Mouse (Mus musculus) limb, embryonic 12.5 days (tissue): ENCODE data around the gene Fank1. TPM values are rescaled to one million over a fixed set of nuclear protein-coding genes. Genes with fewer than 3 reads are reported as not detected.

Experiments used
- ATAC-seq: fragments of 200-750 bp; cut with Nextera tagmentation; 2 replicates; pipeline ENCODE4 v1.8.0; 2017; ENCODE audit warnings: low read depth, moderate TSS enrichment; ENCODE audit not compliant: insufficient number of reproducible peaks, insufficient read depth, low FRiP score, low TSS enrichment
- H3K27ac ChIP-seq: fragments of 300-500 bp; sonication (generic); 2 replicates; pipeline ENCODE4 v1.5.1; 2016; ENCODE audit warnings: mild to moderate bottlenecking, moderate library complexity
- H3K27me3 ChIP-seq: fragments of 300-500 bp; sonication (generic); 2 replicates; pipeline ENCODE4 v1.6.1; 2016; ENCODE audit warnings: mild to moderate bottlenecking, moderate library complexity
- H3K36me3 ChIP-seq: fragments of 300-500 bp; sonication (generic); 2 replicates; pipeline ENCODE4 v1.6.1; 2016; ENCODE audit warnings: mild to moderate bottlenecking, moderate library complexity
- H3K4me1 ChIP-seq: fragments of 300-500 bp; sonication (generic); replicated peaks from 2 replicates; pipeline ENCODE4 v1.6.1; 2016
- H3K4me2 ChIP-seq: fragments of 300-500 bp; sonication (generic); 2 replicates; pipeline ENCODE4 v1.6.1; 2016; ENCODE audit warnings: mild to moderate bottlenecking, moderate library complexity
- H3K4me3 ChIP-seq: fragments of 300-500 bp; sonication (generic); replicated peaks from 2 replicates; pipeline ENCODE4 v1.5.1; 2016; ENCODE audit warnings: mild to moderate bottlenecking
- H3K9ac ChIP-seq: fragments of 300-500 bp; sonication (generic); replicated peaks from 2 replicates; pipeline ENCODE4 v1.6.1; 2016; ENCODE audit warnings: mild to moderate bottlenecking, moderate library complexity
- H3K9me3 ChIP-seq: fragments of 300-500 bp; sonication (generic); 2 replicates; pipeline ENCODE4 v1.6.1; 2016; ENCODE audit warnings: mild to moderate bottlenecking, moderate library complexity
- WGBS: fragments of 180-500 bp; shearing (Covaris S2); methylation state at CpG from one replicate; pipeline ENCODE4 v1.1.7; 2016; 5-methylcytosine and 5-hydroxymethylcytosine counted together
- polyA plus RNA-seq: library from polyadenylated mRNA; unstranded; fragments of >200 nt; fragmentation: Nextera tagmentation; extraction: Ambion mirVana; gene quantifications from 2 replicates; pipeline ENCODE4 v1.2.1, GENCODE M21; 2016

Gene Fank1
- polyA plus RNA-seq, 1 experiment from 2014 or later = 0.16 TPM

DNA sequence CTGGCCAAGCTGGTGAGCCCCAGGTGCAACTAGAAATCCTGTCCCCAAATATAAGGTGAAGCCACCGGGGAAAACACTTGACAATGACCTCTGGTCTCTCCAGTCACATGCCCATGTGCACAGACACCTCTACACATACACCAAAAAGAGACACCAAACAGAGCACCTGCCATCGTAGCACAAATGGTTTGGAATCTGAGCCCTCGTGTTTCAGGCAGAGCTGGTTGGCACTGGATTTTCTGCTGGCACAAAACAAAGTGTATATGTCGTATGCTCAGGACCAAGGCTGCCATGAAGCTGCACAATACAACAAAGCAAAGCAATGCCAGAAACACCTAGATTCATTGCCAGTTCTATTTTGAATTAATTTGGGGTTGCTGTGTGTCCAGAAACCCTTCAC is 8.6 kb upstream of the Fank1 start:
- no peaks in the 10 kb centered on the region for H3K4me1 ChIP-seq
- no peaks in the 10 kb centered on the region for H3K9me3 ChIP-seq
- no peaks in the 10 kb centered on the region for H3K36me3 ChIP-seq
- 80% methylated on average over 4 of the region's 4 CpGs for WGBS
- no peak overlapping the region for H3K27ac ChIP-seq
- no peak overlapping the region for H3K9ac ChIP-seq
- H3K4me2 ChIP-seq = no peak overlapping the region
- H3K4me3 ChIP-seq = no peak overlapping the region
- no peak for ATAC-seq
- 0 out of 2 replicates have a peak, but pooled peaks cover 2% of the 10 kb centered on the region for H3K27me3 ChIP-seq

GRCm38 (mm10) chr7:133768517-133768916 is 8.1 kb upstream of the Fank1 start:
- Histone ChIP-seq H3K4me1 (no peaks in the 10 kb centered on the region), H3K36me3 (no peaks in the 10 kb centered on the region), H3K4me3 (no peak overlapping the region), H3K9me3 (no peaks in the 10 kb centered on the region), H3K27me3 (0 out of 2 replicates have a peak, but pooled peaks cover 2% of the 10 kb centered on the region), H3K27ac (no peak overlapping the region), H3K9ac (no peak overlapping the region), H3K4me2 (no peak overlapping the region)
- WGBS = 57% methylated on average over 5 of the region's 5 CpGs
- ATAC-seq = no peak

GRCm38 (mm10) chr7:133775179-133775578 is 1.5 kb upstream of the Fank1 start:
- Histone ChIP-seq H3K9me3 (no peaks in the 10 kb centered on the region), H3K4me1 (peaks cover 13% of the 10 kb centered on the region), H3K27me3 (peaks cover 34% of the 10 kb centered on the region), H3K27ac (no peak overlapping the region), H3K9ac (no peak overlapping the region), H3K4me3 (no peak overlapping the region), H3K36me3 (no peaks in the 10 kb centered on the region), H3K4me2 (no peak overlapping the region)
- ATAC-seq = no peak
- WGBS = 75% methylated on average over 5 of the region's 5 CpGs

- Histone ChIP-seq H3K9me3 (no peaks in the 10 kb centered on the region), H3K27ac (no peak overlapping the region), H3K4me3 (peak overlapping the region; percentile 79), H3K9ac (peak overlapping the region; percentile 75), H3K36me3 (no peaks in the 10 kb centered on the region), H3K27me3 (peaks cover 34% of the 10 kb centered on the region), H3K4me1 (peaks cover 22% of the 10 kb centered on the region), H3K4me2 (peak overlapping the region; percentile 83)
- 5% methylated on average over 37 of the region's 38 CpGs for WGBS
- ATAC-seq = peak; percentile 52; the same call in 1 of the 2 replicates
Measured at GRCm38 (mm10) chr7:133775796-133776625, 650 bp upstream of the Fank1 start.

DNA sequence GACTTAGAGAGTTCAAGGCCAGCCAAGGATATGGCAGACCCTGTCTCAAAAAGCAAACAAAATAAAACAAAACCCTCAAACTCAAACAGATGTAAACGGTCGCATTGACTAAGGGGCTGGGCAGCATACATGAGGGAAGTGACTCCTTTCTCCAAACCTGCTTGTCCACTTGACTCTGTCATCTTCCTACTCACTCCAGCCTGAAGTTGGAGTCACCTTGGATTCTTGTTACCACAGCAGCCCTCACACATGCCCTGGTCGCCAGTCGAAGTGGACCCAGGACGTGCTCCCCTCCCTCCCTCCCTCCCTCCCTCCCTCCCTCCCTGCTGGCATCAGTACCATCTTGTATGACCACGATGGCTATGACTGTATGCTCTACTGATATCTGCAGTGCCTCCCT is 4.9 kb downstream of the Fank1 start:
- H3K4me1 ChIP-seq = peaks cover 23% of the 10 kb centered on the region
- no peak for ATAC-seq
- no peak overlapping the region for H3K4me3 ChIP-seq
- no peak overlapping the region for H3K27ac ChIP-seq
- H3K27me3 ChIP-seq = peaks cover 10% of the 10 kb centered on the region; the same call in 1 of the 2 replicates
- no peaks in the 10 kb centered on the region for H3K36me3 ChIP-seq
- H3K4me2 ChIP-seq = no peak overlapping the region
- no peak overlapping the region for H3K9ac ChIP-seq
- H3K9me3 ChIP-seq = no peaks in the 10 kb centered on the region
- WGBS = 64% methylated on average over 6 of the region's 6 CpGs

DNA sequence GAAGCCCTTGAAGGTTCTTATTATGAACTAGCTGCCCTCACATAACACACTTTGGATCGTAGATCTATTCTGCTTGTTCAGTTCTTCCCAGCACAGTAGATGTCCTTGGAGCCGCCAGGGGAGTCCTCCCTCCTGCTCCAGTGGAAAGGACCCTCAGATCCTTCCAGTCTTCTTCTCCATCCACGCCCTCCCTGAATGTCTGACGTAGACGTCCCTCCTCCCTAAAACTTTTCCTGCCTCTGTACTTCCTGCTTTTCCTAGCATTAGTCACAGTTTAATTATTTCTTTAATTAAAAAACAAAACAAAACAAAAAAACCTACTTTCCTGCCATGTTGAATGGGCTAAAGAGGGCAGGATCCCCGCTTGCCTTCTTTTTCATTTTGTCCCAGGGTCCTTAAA is 5.3 kb downstream of the Fank1 start:
- no peaks in the 10 kb centered on the region for H3K9me3 ChIP-seq
- no peak overlapping the region for H3K27ac ChIP-seq
- H3K27me3 ChIP-seq = peaks cover 10% of the 10 kb centered on the region; the same call in 1 of the 2 replicates
- no peaks in the 10 kb centered on the region for H3K36me3 ChIP-seq
- ATAC-seq = no peak
- peaks cover 19% of the 10 kb centered on the region for H3K4me1 ChIP-seq
- H3K9ac ChIP-seq = no peak overlapping the region
- 77% methylated on average over 6 of the region's 6 CpGs for WGBS
- no peak overlapping the region for H3K4me3 ChIP-seq
- H3K4me2 ChIP-seq = no peak overlapping the region

GRCm38 (mm10) chr7:133782717-133783435 is 6.2 kb downstream of the Fank1 start, which contains the start of gene Dhx32:
Gene Dhx32 (minus strand): TSS chr7:133782726.
- Histone ChIP-seq H3K36me3 (no peaks in the 10 kb centered on the region), H3K4me2 (no peak within 1 kb of the TSS), H3K4me3 (no peak within 1 kb of the TSS), H3K4me1 (peaks cover 17% of the 10 kb centered on the region), H3K9me3 (no peaks in the 10 kb centered on the region), H3K27ac (no peak within 1 kb of the TSS), H3K9ac (no peak within 1 kb of the TSS), H3K27me3 (peaks cover 5% of the 10 kb centered on the region; the same call in 1 of the 2 replicates)
- no peak for ATAC-seq
- WGBS = 25% methylated on average over 18 of the region's 18 CpGs

- Histone ChIP-seq H3K27ac (no peak overlapping the region), H3K4me3 (no peak overlapping the region), H3K4me2 (no peak overlapping the region), H3K36me3 (no peaks in the 10 kb centered on the region), H3K4me1 (peaks cover 5% of the 10 kb centered on the region), H3K9ac (no peak overlapping the region), H3K9me3 (no peaks in the 10 kb centered on the region), H3K27me3 (no peaks in the 10 kb centered on the region; the same call in 1 of the 2 replicates)
- 86% methylated on average over 6 of the region's 6 CpGs for WGBS
- ATAC-seq = no peak
Measured at GRCm38 (mm10) chr7:133787571-133787970, 10.9 kb downstream of the Fank1 start.

- ATAC-seq = no peak
- Histone ChIP-seq H3K27ac (no peak overlapping the region), H3K36me3 (no peaks in the 10 kb centered on the region), H3K4me3 (no peak overlapping the region), H3K4me2 (no peak overlapping the region), H3K4me1 (no peaks in the 10 kb centered on the region; the same call in 1 of the 2 replicates), H3K9ac (no peak overlapping the region), H3K27me3 (no peaks in the 10 kb centered on the region), H3K9me3 (no peaks in the 10 kb centered on the region)
- 79% methylated on average over 3 of the region's 3 CpGs for WGBS
Measured at GRCm38 (mm10) chr7:133788147-133788546, 11.5 kb downstream of the Fank1 start.

- H3K9me3 ChIP-seq = no peaks in the 10 kb centered on the region
- ATAC-seq = no peak
- no peak overlapping the region for H3K4me3 ChIP-seq
- H3K36me3 ChIP-seq = no peaks in the 10 kb centered on the region
- H3K4me2 ChIP-seq = no peak overlapping the region
- H3K9ac ChIP-seq = no peak overlapping the region
- 75% methylated on average over 4 of the region's 4 CpGs for WGBS
- no peaks in the 10 kb centered on the region for H3K4me1 ChIP-seq
- H3K27me3 ChIP-seq = no peaks in the 10 kb centered on the region
- no peak overlapping the region for H3K27ac ChIP-seq
Measured at GRCm38 (mm10) chr7:133790171-133790570, 13.5 kb downstream of the Fank1 start.

DNA sequence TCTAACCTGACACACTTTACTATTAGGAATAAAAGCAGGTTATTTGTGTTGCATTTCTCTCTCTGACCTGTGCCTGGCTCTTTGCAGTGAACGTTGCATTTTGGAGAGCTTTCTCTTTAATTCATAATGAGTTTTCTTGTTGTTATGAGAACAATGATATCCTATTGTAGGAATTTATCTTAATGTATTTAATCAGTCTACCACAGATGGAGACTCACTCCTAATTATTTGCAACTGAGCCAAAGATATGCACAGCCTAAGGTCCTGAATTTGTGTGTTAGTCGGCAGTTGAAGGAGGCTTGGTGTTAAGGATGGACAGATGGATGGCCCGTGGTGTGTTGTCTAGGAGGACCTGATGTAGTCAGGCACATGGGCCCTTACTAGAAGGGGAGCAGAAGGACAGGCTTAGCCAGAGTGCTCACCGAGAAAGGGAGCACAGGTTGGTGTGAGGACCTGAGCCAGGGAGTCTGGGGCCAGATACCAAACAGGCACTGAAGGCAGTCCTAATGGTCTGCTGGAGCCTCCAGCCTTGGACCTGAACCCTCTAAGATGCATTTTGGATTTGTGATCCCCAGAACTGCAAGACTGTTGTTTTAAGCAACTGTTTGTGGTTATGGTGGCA is 14.1 kb downstream of the Fank1 start:
- no peaks in the 10 kb centered on the region for H3K36me3 ChIP-seq
- H3K4me2 ChIP-seq = no peak overlapping the region
- no peaks in the 10 kb centered on the region for H3K27me3 ChIP-seq
- H3K4me1 ChIP-seq = no peaks in the 10 kb centered on the region
- H3K27ac ChIP-seq = no peak overlapping the region
- no peaks in the 10 kb centered on the region for H3K9me3 ChIP-seq
- H3K9ac ChIP-seq = no peak overlapping the region
- no peak for ATAC-seq
- no peak overlapping the region for H3K4me3 ChIP-seq
- 95% methylated on average over 4 of the region's 4 CpGs for WGBS
